Mouse (Mus musculus): Measurements from ENCODE around the gene Cntfr. TPM values are rescaled to one million over a fixed set of nuclear protein-coding genes. Genes with fewer than 3 reads are reported as not detected.
A peak's percentile ranks its signal among the peaks of the same experiment; 100 is the strongest.

Gene Cntfr
- total RNA-seq, 2 experiments from 2014 or later, result 57.4 to 75.1 TPM

GRCm38 (mm10) chr4:41635906-41636305 is 61.0 kb downstream of the Cntfr start:
- intact Hi-C loops (cut with DNase I), result no loop called here
- no peak for DNase-seq (ENCODE audit: extremely low spot score in 1 of 2, low spot score in 2 of 2)

- intact Hi-C loops (cut with DNase I), result no loop called here
- DNase-seq (ENCODE audit: extremely low spot score in 1 of 2, low spot score in 2 of 2), result no peak
Measured at GRCm38 (mm10) chr4:41635224-41635623, 61.7 kb downstream of the Cntfr start.

DNA sequence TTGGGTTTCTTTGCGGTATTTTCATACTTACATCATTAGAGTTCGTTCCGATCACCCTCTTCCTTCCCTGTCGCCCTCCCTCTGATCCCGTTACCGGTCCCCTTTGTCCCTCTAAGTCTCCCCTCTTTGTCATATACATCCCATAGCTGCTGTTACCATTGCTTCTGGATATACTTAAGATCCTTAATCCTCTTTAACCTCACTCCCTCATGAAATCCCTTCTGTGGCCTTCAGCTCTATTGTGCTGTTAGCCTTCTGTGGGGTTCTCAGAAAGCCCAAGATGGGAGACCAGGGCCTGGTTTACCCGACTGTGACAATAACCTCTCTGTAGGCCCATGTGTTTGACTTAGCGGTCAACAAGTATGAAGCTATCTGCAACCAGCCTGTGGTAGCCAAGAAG is 62.3 kb downstream of the Cntfr start:
- intact Hi-C loops (cut with DNase I), result no loop called here
- no peak for DNase-seq (ENCODE audit: extremely low spot score in 1 of 2, low spot score in 2 of 2)

DNA sequence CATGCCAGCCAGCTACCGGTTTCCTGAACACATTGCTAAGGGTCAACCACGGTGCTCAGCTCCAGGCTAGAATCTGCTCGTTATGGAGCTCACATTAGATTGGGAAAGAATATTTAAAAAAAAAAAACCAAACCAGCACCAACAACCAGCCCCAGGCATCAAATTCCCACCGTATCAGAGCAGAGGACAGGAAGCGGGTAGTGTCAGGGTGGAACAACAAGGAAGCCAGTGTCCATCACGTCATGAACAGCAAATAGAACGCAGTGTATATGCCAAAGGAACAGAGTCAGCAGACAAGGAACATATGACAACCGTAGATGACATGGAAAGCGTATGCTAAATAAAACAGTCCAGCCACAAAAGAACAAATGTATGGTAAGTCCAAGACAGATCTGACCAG is 63.9 kb downstream of the Cntfr start:
- intact Hi-C loops (cut with DNase I), result no loop called here
- DNase-seq (ENCODE audit: extremely low spot score in 1 of 2, low spot score in 2 of 2), result no peak

GRCm38 (mm10) chr4:41631390-41631789 is 65.5 kb downstream of the Cntfr start:
- no peak for DNase-seq (ENCODE audit: extremely low spot score in 1 of 2, low spot score in 2 of 2)
- intact Hi-C loops (cut with DNase I), result no loop called here

DNA sequence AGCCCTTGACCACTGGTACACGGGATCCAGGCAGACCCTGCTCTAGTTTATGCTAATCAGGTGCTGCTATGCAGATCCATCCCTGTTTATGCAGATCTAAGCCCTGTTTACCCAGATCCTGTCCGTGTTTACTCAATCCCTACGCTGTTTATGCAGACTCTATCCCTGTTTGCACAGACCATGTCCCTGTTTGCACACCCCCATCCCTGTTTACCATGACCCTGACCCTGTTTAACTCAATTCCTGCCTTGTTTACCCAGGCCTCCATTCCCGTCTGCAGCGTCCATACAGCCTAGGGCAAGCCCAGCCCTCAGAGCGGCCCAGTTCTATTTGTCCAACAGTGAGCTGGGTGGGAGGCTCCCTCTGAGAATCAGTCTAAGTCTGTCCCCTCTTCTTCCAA is 66.7 kb downstream of the Cntfr start:
- DNase-seq (ENCODE audit: extremely low spot score in 1 of 2, low spot score in 2 of 2), result no peak
- intact Hi-C loops (cut with DNase I), result no loop called here

- intact Hi-C loops (cut with DNase I), result no loop called here
- DNase-seq (ENCODE audit: extremely low spot score in 1 of 2, low spot score in 2 of 2), result no peak
Measured at GRCm38 (mm10) chr4:41628202-41628927, 68.5 kb downstream of the Cntfr start.

DNA sequence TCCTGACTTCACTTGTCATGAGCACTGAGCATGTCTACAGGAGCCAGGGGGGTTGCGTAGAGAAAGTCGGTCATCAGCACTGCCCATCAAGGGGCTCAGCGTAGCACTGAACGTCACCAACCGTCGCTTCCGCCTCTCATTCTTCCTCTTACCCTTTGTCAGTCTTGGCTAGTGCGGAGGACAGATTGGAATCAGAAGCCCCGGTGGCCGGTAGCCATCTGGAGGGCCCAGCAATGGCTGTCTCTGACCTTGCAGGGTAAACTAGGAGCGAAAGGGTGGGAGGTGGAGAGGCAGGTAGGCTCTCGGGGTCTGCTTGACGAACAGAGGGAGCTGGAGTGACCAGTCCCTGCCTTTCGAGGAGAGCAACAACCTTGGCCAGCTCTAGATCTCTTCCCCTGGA is 74.8 kb downstream of the Cntfr start:
- no peak for DNase-seq (ENCODE audit: extremely low spot score in 1 of 2, low spot score in 2 of 2)
- intact Hi-C loops (cut with DNase I), result no loop called here

GRCm38 (mm10) chr4:41618916-41619746 is 77.8 kb downstream of the Cntfr start:
- DNase-seq (ENCODE audit: extremely low spot score in 1 of 2, low spot score in 2 of 2), result no peak
- intact Hi-C loops (cut with DNase I), result loop anchor here (5.0 kb wide), 1 partner anchor 152 kb away; the partner anchor contains the start of gene Nudt2

- DNase-seq (ENCODE audit: extremely low spot score in 1 of 2, low spot score in 2 of 2), result peak; percentile 81 to 88
- intact Hi-C loops (cut with DNase I), result loop anchor here (5.0 kb wide), 1 partner anchor 149 kb away; the partner anchor contains the start of gene Nudt2
Measured at GRCm38 (mm10) chr4:41615661-41616599, 81.0 kb downstream of the Cntfr start.

- intact Hi-C loops (cut with DNase I), result loop anchor here (5.0 kb wide), 1 partner anchor 92 kb away; no protein-coding TSS in a partner anchor
- peak; percentile 85 to 86 for DNase-seq (ENCODE audit: extremely low spot score in 1 of 2, low spot score in 2 of 2)
Measured at GRCm38 (mm10) chr4:41614156-41614555, 82.7 kb downstream of the Cntfr start.

- peak in 1 of 2 experiments; percentile 51 for DNase-seq (ENCODE audit: extremely low spot score in 1 of 2, low spot score in 2 of 2)
- intact Hi-C loops (cut with DNase I), result loop anchor here (5.0 kb wide), 1 partner anchor 90 kb away; no protein-coding TSS in a partner anchor
Measured at GRCm38 (mm10) chr4:41612166-41612565, 84.7 kb downstream of the Cntfr start.

- no peak for DNase-seq (ENCODE audit: extremely low spot score in 1 of 2, low spot score in 2 of 2)
Measured at GRCm38 (mm10) chr4:41610594-41610980, 86.3 kb downstream of the Cntfr start.

GRCm38 (mm10) chr4:41609681-41610593 is 87.0 kb downstream of the Cntfr start:
- intact Hi-C loops (cut with DNase I), result loop anchor here (5.0 kb wide), 3 partner anchors 43 to 97 kb away; partner anchors contain the start of genes Dnaic1 and Fam219a

More at GRCm38 (mm10) chr4:41610594-41610980, 86.3 kb downstream of the Cntfr start:
- intact Hi-C loops (cut with DNase I), result loop anchor here (5.0 kb wide), 1 partner anchor 88 kb away; no protein-coding TSS in a partner anchor

More at GRCm38 (mm10) chr4:41609681-41610593, 87.0 kb downstream of the Cntfr start:
- DNase-seq (ENCODE audit: extremely low spot score in 1 of 2, low spot score in 2 of 2), result no peak

All from left cerebral cortex, postnatal 10 days (tissue).